Mouse (Mus musculus) bone marrow macrophage, adult 2 months (primary cell): ENCODE measurements around the gene Dlgap5. TPM values are rescaled to one million over a fixed set of nuclear protein-coding genes. Genes with fewer than 3 reads are reported as not detected.

Experiments used
- H3K27ac ChIP-seq: 2 replicates; pipeline ENCODE4 v1.5.1; 2012; ENCODE audit warnings: low read depth, low read length; ENCODE audit not compliant: insufficient read depth
- H3K4me1 ChIP-seq: 2 replicates; pipeline ENCODE4 v1.6.1; 2012; ENCODE audit warnings: low read length; ENCODE audit not compliant: control insufficient read depth, insufficient read depth
- H3K4me3 ChIP-seq: 2 replicates; pipeline ENCODE4 v1.5.1; 2012; ENCODE audit warnings: mild to moderate bottlenecking, low read length, moderate library complexity; ENCODE audit not compliant: insufficient read depth
- CTCF ChIP-seq: IDR thresholded peaks from 2 replicates; pipeline ENCODE4 v1.5.1; 2012; ENCODE audit warnings: low read depth, mild to moderate bottlenecking, low read length, moderate library complexity
- POLR2A ChIP-seq: IDR thresholded peaks from 2 replicates; pipeline ENCODE4 v1.6.1; 2012; ENCODE audit warnings: mild to moderate bottlenecking, low read depth, low read length, borderline replicate concordance
- polyA plus RNA-seq: library from polyadenylated mRNA; stranded (reverse); fragments of >200 nt; gene quantifications from 2 replicates; pipeline ENCODE4 v1.2.4, GENCODE M21; 2012; ENCODE audit not compliant: missing spikeins, insufficient read depth, insufficient read length

The Dlgap5 gene
- polyA plus RNA-seq, 1 experiment, result 22.7 TPM

- no peak overlapping the region for H3K27ac ChIP-seq
These were observed 20.7 kb upstream of the Dlgap5 start for GRCm38 (mm10) chr14:47438947-47439346.

GRCm38 (mm10) chr14:47432987-47433386 lies 14.8 kb upstream of the Dlgap5 start:
- H3K27ac ChIP-seq, result no peak overlapping the region
- no peaks in the 10 kb centered on the region for H3K4me1 ChIP-seq
- no peak overlapping the region for H3K4me3 ChIP-seq
- no peak for TF ChIP-seq POLR2A
- no peak for TF ChIP-seq CTCF

More at GRCm38 (mm10) chr14:47438947-47439346, 20.7 kb upstream of the Dlgap5 start:
- no peak for TF ChIP-seq POLR2A
- TF ChIP-seq CTCF, result no peak
- no peak overlapping the region for H3K4me3 ChIP-seq
- H3K4me1 ChIP-seq, result 0 out of 2 replicates have a peak, but pooled peaks cover 3% of the 10 kb centered on the region

DNA sequence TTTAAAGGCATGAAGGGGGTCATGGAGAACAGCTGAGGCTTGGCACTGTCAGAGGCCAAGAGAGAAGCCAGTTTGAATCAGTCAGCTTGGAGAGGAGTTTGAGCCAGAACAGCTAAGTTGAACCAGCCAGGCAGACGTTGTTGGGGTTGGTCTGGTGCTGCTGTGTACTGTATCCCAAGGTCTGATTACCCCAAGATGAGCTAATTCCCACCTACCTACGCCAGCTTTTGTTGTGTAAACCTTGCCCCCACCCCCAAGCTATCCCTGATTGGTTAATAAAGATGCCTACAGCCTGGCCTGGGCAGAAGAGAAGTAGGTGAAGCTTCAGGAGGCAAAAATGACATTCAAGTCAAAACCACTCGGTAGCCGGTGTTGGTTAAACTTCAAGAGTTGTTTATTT lies 4.3 kb upstream of the Dlgap5 start:
- peaks cover 3% of the 10 kb centered on the region for H3K4me1 ChIP-seq
- H3K27ac ChIP-seq, result no peak overlapping the region
- no peak overlapping the region for H3K4me3 ChIP-seq
- TF ChIP-seq POLR2A (no peak), CTCF (no peak)

DNA sequence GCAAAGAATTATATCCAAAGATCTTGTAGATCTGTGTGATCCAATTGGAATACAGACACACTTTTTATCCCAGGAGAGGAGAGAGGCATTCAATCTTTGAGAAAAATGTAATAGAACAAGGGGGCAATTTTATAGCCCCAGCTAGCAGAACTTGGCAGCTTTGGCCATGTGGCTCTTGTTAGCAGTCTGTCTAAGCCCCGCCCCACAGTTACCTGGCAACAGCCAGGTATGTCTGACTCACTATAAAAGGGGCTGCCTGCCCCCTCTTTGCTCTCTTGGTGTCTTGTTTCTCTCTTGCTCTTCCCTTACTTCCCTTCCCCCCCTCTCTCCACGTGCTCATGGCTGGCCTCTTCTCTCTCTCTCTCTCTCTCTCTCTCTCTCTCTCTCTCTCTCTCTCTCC lies 3.4 kb upstream of the Dlgap5 start:
- H3K4me3 ChIP-seq, result no peak overlapping the region
- peaks cover 9% of the 10 kb centered on the region for H3K4me1 ChIP-seq
- H3K27ac ChIP-seq, result no peak overlapping the region
- no peak for TF ChIP-seq CTCF
- no peak for TF ChIP-seq POLR2A

GRCm38 (mm10) chr14:47419723-47420276 lies 1.6 kb upstream of the Dlgap5 start:
- Histone ChIP-seq H3K4me3 (no peak overlapping the region), H3K4me1 (peaks cover 9% of the 10 kb centered on the region), H3K27ac (no peak overlapping the region)
- TF ChIP-seq POLR2A, result no peak
- no peak for TF ChIP-seq CTCF

- TF ChIP-seq CTCF (no peak), POLR2A (no peak)
- Histone ChIP-seq H3K27ac (no peak overlapping the region), H3K4me3 (no peak overlapping the region), H3K4me1 (peaks cover 9% of the 10 kb centered on the region)
These were observed 923 bp upstream of the Dlgap5 start for GRCm38 (mm10) chr14:47419034-47419625.

GRCm38 (mm10) chr14:47418666-47418991 lies 422 bp upstream of the Dlgap5 start:
- TF ChIP-seq POLR2A (no peak), CTCF (no peak)
- H3K4me3 ChIP-seq, result peak overlapping the region; percentile 47
- H3K27ac ChIP-seq, result no peak overlapping the region

GRCm38 (mm10) chr14:47417346-47417745 lies 861 bp downstream of the Dlgap5 start:
- Histone ChIP-seq H3K27ac (no peak overlapping the region), H3K4me1 (peaks cover 9% of the 10 kb centered on the region), H3K4me3 (peak overlapping the region; percentile 66)
- TF ChIP-seq POLR2A (no peak), CTCF (no peak)

More at GRCm38 (mm10) chr14:47418666-47418991, 422 bp upstream of the Dlgap5 start:
- peaks cover 9% of the 10 kb centered on the region for H3K4me1 ChIP-seq

DNA sequence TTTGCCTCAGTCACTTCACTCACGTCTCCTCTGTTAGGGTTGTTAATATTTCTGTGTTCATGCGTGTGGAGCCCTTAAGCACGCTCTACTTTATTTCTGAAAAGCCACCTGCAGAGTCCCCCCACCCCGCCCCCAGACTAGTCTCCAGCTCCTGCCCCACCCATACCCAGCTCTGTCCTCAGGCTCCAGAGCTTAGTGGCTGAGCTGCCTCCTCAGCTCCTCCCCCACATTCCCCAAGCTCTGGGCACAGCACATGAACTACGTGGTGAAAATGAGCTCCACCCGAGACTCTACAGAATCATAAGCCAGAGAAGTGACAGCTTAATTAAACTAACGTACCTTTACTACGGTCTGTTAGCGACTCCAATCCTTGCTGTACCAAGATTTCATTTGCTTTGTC lies 12.2 kb downstream of the Dlgap5 start:
- Histone ChIP-seq H3K4me3 (no peak overlapping the region), H3K4me1 (no peaks in the 10 kb centered on the region), H3K27ac (no peak overlapping the region)
- TF ChIP-seq CTCF, result no peak
- no peak for TF ChIP-seq POLR2A

DNA sequence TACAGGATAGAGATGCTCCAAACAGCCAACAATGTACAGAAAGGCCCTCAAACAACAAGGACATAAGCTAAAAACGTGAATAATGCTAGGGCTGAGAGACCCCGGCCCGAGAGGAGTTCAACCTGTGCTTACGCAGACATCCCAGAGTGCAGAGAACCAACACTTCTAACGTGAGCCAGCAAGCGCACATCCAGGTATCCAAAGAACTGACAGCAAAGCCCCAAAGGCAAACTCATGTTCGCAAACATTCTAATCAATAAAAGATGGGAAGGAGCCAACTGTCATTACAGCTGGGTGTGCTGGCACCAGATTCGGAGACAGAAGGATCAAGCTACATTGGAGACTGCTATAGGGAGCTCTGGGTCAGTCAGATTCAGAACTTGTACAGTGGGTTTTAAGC lies 15.5 kb downstream of the Dlgap5 start:
- Histone ChIP-seq H3K4me3 (no peak overlapping the region), H3K4me1 (no peaks in the 10 kb centered on the region), H3K27ac (no peak overlapping the region)
- TF ChIP-seq POLR2A (no peak), CTCF (no peak)

DNA sequence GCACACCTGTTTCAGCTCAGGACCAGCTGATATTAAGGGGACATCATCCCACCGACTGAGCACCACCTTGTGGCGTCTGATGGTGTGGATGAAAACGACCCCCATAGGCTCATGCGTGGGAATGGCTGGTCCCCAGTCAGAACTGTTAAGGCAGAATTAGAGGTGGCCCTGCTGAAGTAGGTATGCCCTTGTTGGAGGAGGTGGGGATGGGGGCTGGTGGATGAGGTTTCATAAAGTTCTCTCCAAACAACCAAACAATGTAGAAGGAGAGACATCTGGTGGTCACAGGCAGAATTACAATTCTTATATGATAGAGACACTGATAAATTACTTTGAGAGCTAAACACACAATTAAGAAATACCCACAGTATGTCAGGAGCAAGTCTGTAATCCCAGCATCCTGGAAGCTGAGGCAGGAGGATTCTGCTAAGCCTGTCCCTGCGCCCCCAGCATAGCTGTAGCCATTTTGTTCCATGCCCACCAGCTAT lies 22.0 kb downstream of the Dlgap5 start:
- no peak for TF ChIP-seq POLR2A
- peak; percentile 100 for TF ChIP-seq CTCF

More for the DNA sequence above, 22.0 kb downstream of the Dlgap5 start:
- Histone ChIP-seq H3K4me3 (no peak overlapping the region), H3K27ac (no peak overlapping the region), H3K4me1 (peaks cover 9% of the 10 kb centered on the region)
